Mouse (Mus musculus) hindbrain, embryonic 16.5 days (tissue): ENCODE measurements at regions not wholly inside any gene's neighbourhood (a gene's known extent, or its start where the extent isn't known, plus 50 kb on each side); places are given as distances from the start of the nearest gene placed in this dataset.

ENCODE experiments used
- ATAC-seq: fragments of 200-750 bp; cut with Nextera tagmentation; 2 replicates; pipeline ENCODE4 v1.8.0; 2017; ENCODE audit warnings: moderate TSS enrichment, moderate library complexity
- H3K27ac ChIP-seq: fragments of 300-500 bp; sonication (generic); 2 replicates; pipeline ENCODE4 v1.5.1; 2014; ENCODE audit warnings: low read depth, mild to moderate bottlenecking, control low read depth, low read length, moderate library complexity
- H3K27me3 ChIP-seq: fragments of 300-500 bp; sonication (generic); replicated peaks from 2 replicates; pipeline ENCODE4 v1.6.1; 2014; ENCODE audit warnings: low read length; ENCODE audit not compliant: control insufficient read depth, insufficient read depth
- H3K36me3 ChIP-seq: fragments of 300-500 bp; sonication (generic); 2 replicates; pipeline ENCODE4 v1.6.1; 2014; ENCODE audit warnings: mild to moderate bottlenecking, low read length, moderate library complexity, mixed read lengths; ENCODE audit not compliant: control insufficient read depth, insufficient read depth
- H3K4me1 ChIP-seq: fragments of 300-500 bp; sonication (generic); 2 replicates; pipeline ENCODE4 v1.6.1; 2014; ENCODE audit warnings: low read depth, low read length; ENCODE audit not compliant: control insufficient read depth, insufficient read depth
- H3K4me2 ChIP-seq: fragments of 300-500 bp; sonication (generic); 2 replicates; pipeline ENCODE4 v1.6.1; 2014; ENCODE audit warnings: mild to moderate bottlenecking, low read length, control low read depth, moderate library complexity
- H3K4me3 ChIP-seq: fragments of 300-500 bp; sonication (generic); 2 replicates; pipeline ENCODE4 v1.5.1; 2014; ENCODE audit warnings: mild to moderate bottlenecking, low read length, control low read depth, moderate library complexity
- H3K9ac ChIP-seq: fragments of 300-500 bp; sonication (generic); 2 replicates; pipeline ENCODE4 v1.6.1; 2014; ENCODE audit warnings: low read depth, mild to moderate bottlenecking, control low read depth, low read length, moderate library complexity
- H3K9me3 ChIP-seq: fragments of 300-500 bp; sonication (generic); 2 replicates; pipeline ENCODE4 v1.6.1; 2014; ENCODE audit warnings: mild to moderate bottlenecking, low read length, moderate library complexity; ENCODE audit not compliant: control insufficient read depth
- whole genome bisulfite sequencing: fragments of 180-500 bp; shearing (Covaris S2); extraction: QIAGEN DNeasy Blood & Tissue Kit; methylation state at CpG from one replicate; pipeline ENCODE4 v1.1.7; 2014; 5-methylcytosine and 5-hydroxymethylcytosine counted together

- no peak for ATAC-seq
- WGBS: 76% methylated on average over 2 of the region's 2 CpGs
- H3K36me3 ChIP-seq: no peaks in the 10 kb centered on the region
- no peak overlapping the region for H3K9ac ChIP-seq
- no peak overlapping the region for H3K27ac ChIP-seq
- H3K4me1 ChIP-seq: peaks cover 4% of the 10 kb centered on the region
- no peak overlapping the region for H3K4me3 ChIP-seq
- H3K9me3 ChIP-seq: no peaks in the 10 kb centered on the region
- no peak overlapping the region for H3K4me2 ChIP-seq
- peaks cover 7% of the 10 kb centered on the region for H3K27me3 ChIP-seq
Observed at GRCm38 (mm10) chr5:136626891-136627290, 59.6 kb upstream of the Cux1 start.

GRCm38 (mm10) chr5:136627671-136628292 lies 60.5 kb upstream of the Cux1 start:
- H3K27me3 ChIP-seq: peaks cover 7% of the 10 kb centered on the region
- peaks cover 2% of the 10 kb centered on the region for H3K4me1 ChIP-seq
- no peak overlapping the region for H3K4me2 ChIP-seq
- 66% methylated on average over 11 of the region's 11 CpGs for WGBS
- H3K36me3 ChIP-seq: no peaks in the 10 kb centered on the region
- H3K9me3 ChIP-seq: no peaks in the 10 kb centered on the region
- H3K27ac ChIP-seq: no peak overlapping the region
- no peak overlapping the region for H3K9ac ChIP-seq
- ATAC-seq: peak; percentile 67; the same call in 1 of the 2 replicates
- no peak overlapping the region for H3K4me3 ChIP-seq

- Histone ChIP-seq H3K27ac (no peak overlapping the region), H3K27me3 (peaks cover 7% of the 10 kb centered on the region), H3K9ac (no peak overlapping the region), H3K4me3 (no peak overlapping the region), H3K36me3 (no peaks in the 10 kb centered on the region), H3K4me2 (no peak overlapping the region), H3K4me1 (no peaks in the 10 kb centered on the region), H3K9me3 (no peaks in the 10 kb centered on the region)
- ATAC-seq: no peak
- WGBS: 81% methylated on average over 4 of the region's 5 CpGs
Observed at GRCm38 (mm10) chr5:136628502-136628901, 61.2 kb upstream of the Cux1 start.

DNA sequence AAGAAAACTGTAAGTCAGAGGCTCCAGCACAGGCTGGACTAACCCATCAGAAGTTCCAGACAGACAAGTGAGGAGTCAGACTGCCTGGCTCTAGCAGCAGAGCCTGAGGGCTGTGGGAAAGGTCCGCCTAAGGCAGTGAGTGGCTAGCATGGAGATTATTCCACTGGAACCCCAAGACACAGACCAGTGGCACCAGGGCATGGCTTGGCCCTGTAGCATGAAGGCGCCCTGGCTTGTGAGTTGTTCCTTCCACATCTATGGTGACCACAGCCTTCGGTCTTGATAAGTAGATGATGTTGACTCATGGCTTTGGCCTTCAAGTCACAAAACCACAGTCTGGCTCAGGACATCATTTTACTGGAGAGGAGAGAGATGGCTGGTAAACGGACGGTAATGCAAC lies 60.7 kb upstream of the Myl10 start:
- no peak overlapping the region for H3K4me3 ChIP-seq
- 92% methylated on average over 5 of the region's 5 CpGs for WGBS
- no peaks in the 10 kb centered on the region for H3K27me3 ChIP-seq
- H3K27ac ChIP-seq: no peak overlapping the region
- no peaks in the 10 kb centered on the region for H3K4me1 ChIP-seq
- no peaks in the 10 kb centered on the region for H3K36me3 ChIP-seq
- no peaks in the 10 kb centered on the region for H3K9me3 ChIP-seq
- no peak overlapping the region for H3K9ac ChIP-seq
- no peak for ATAC-seq
- no peak overlapping the region for H3K4me2 ChIP-seq

- no peaks in the 10 kb centered on the region for H3K27me3 ChIP-seq
- no peak overlapping the region for H3K4me2 ChIP-seq
- ATAC-seq: no peak
- no peaks in the 10 kb centered on the region for H3K4me1 ChIP-seq
- H3K9me3 ChIP-seq: no peaks in the 10 kb centered on the region
- no peaks in the 10 kb centered on the region for H3K36me3 ChIP-seq
- 52% methylated on average over 6 of the region's 6 CpGs for WGBS
- H3K4me3 ChIP-seq: no peak overlapping the region
- no peak overlapping the region for H3K27ac ChIP-seq
- no peak overlapping the region for H3K9ac ChIP-seq
Observed at GRCm38 (mm10) chr5:136633901-136634300, 59.0 kb upstream of the Myl10 start.

GRCm38 (mm10) chr5:136635119-136635518 lies 57.8 kb upstream of the Myl10 start:
- H3K9me3 ChIP-seq: no peaks in the 10 kb centered on the region
- no peaks in the 10 kb centered on the region for H3K27me3 ChIP-seq
- H3K9ac ChIP-seq: no peak overlapping the region
- no peak overlapping the region for H3K4me2 ChIP-seq
- ATAC-seq: no peak
- no peak overlapping the region for H3K27ac ChIP-seq
- no peaks in the 10 kb centered on the region for H3K4me1 ChIP-seq
- no peak overlapping the region for H3K4me3 ChIP-seq
- WGBS: 89% methylated on average over 2 of the region's 2 CpGs
- no peaks in the 10 kb centered on the region for H3K36me3 ChIP-seq

- no peak overlapping the region for H3K4me3 ChIP-seq
- no peaks in the 10 kb centered on the region for H3K4me1 ChIP-seq
- no peak overlapping the region for H3K9ac ChIP-seq
- H3K27me3 ChIP-seq: no peaks in the 10 kb centered on the region
- ATAC-seq: no peak
- H3K9me3 ChIP-seq: no peaks in the 10 kb centered on the region
- 48% methylated on average over 1 of the region's 1 CpGs for WGBS
- no peak overlapping the region for H3K4me2 ChIP-seq
- no peaks in the 10 kb centered on the region for H3K36me3 ChIP-seq
- no peak overlapping the region for H3K27ac ChIP-seq
Observed at GRCm38 (mm10) chr5:136636476-136636875, 56.5 kb upstream of the Myl10 start.

- no peak overlapping the region for H3K4me2 ChIP-seq
- H3K27ac ChIP-seq: no peak overlapping the region
- no peaks in the 10 kb centered on the region for H3K36me3 ChIP-seq
- no peak overlapping the region for H3K4me3 ChIP-seq
- H3K27me3 ChIP-seq: no peaks in the 10 kb centered on the region
- H3K9me3 ChIP-seq: no peaks in the 10 kb centered on the region
- no peaks in the 10 kb centered on the region for H3K4me1 ChIP-seq
- ATAC-seq: no peak
- 52% methylated on average over 11 of the region's 11 CpGs for WGBS
- H3K9ac ChIP-seq: no peak overlapping the region
Observed at GRCm38 (mm10) chr5:136637872-136638271, 55.1 kb upstream of the Myl10 start.

- H3K27ac ChIP-seq: no peak overlapping the region
- H3K9me3 ChIP-seq: no peaks in the 10 kb centered on the region
- no peak overlapping the region for H3K9ac ChIP-seq
- ATAC-seq: no peak
- H3K27me3 ChIP-seq: no peaks in the 10 kb centered on the region
- WGBS: 78% methylated on average over 5 of the region's 5 CpGs
- H3K4me3 ChIP-seq: no peak overlapping the region
- H3K4me2 ChIP-seq: no peak overlapping the region
- H3K4me1 ChIP-seq: no peaks in the 10 kb centered on the region
- H3K36me3 ChIP-seq: no peaks in the 10 kb centered on the region
Observed at GRCm38 (mm10) chr5:136640871-136641619, 51.9 kb upstream of the Myl10 start.
